Mouse (Mus musculus): ENCODE results near the gene Taf9.

DNA sequence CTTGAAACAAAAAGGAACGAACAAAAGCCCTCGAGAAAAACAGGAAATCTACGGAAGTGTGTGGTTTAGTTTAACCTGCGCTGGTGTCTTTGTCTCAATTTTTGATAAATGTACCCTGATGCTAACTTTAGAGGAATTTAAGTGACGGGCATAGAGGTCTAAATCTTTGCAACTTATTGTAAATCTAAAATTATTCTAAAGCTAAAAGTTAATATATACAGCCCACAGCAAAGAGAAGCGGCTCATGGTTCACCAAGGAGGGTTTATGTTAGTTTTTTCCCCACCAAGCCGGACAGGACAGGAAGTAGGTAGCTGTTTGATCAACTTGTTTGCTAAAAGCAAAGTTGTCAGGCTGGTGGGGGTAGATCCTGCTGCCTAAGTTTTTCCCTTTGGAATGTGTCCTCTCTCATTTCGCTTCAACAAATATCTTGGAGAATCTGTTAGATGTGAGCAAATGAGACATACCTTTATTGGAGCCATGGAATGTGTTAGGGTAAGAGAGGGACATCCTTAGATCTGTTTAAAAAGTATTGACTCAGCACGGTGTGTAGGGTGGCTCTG is 18.9 kb downstream of the Taf9 start:
- no peak for TF ChIP-seq CTCF (conservative IDR thresholded peaks at IDR 0.05; ENCODE audit: insufficient read depth, insufficient read length, low read depth, low read length)
- TF ChIP-seq POLR2A (IDR thresholded peaks at IDR 0.05; ENCODE audit: low read depth, low read length) = no peak
